Mouse (Mus musculus) heart, postnatal 0 days (tissue): Measurements from ENCODE around the gene Ss18l2. TPM values are rescaled to one million over a fixed set of nuclear protein-coding genes. Genes with fewer than 3 reads are reported as not detected.

ENCODE experiments used
- ATAC-seq: fragments of 200-750 bp; cut with Nextera tagmentation; 2 replicates; pipeline ENCODE4 v1.8.0; 2017; ENCODE audit warnings: low read depth, moderate number of reproducible peaks, moderate library complexity; ENCODE audit not compliant: insufficient read depth
- DNase-seq: peaks from one replicate; pipeline ENCODE4 v3.0.0-alpha.2; 2016; ENCODE audit warnings: low spot score
- H3K27ac ChIP-seq: fragments of 300-500 bp; sonication (generic); 2 replicates; pipeline ENCODE4 v1.5.1; 2014; ENCODE audit warnings: low read depth, mild to moderate bottlenecking
- H3K27me3 ChIP-seq: fragments of 300-500 bp; sonication (generic); 2 replicates; pipeline ENCODE4 v1.6.1; 2014; ENCODE audit warnings: low read length, mixed read lengths; ENCODE audit not compliant: control insufficient read depth, insufficient read depth
- H3K36me3 ChIP-seq: fragments of 300-500 bp; sonication (generic); replicated peaks from 2 replicates; pipeline ENCODE4 v1.6.1; 2014; ENCODE audit warnings: low read length, mixed read lengths; ENCODE audit not compliant: control insufficient read depth, insufficient read depth
- H3K4me1 ChIP-seq: fragments of 300-500 bp; sonication (generic); 2 replicates; pipeline ENCODE4 v1.6.1; 2014; ENCODE audit warnings: antibody characterized with exemption; ENCODE audit not compliant: control insufficient read depth, insufficient read depth
- H3K4me2 ChIP-seq: fragments of 300-500 bp; sonication (generic); 2 replicates; pipeline ENCODE4 v1.6.1; 2014; ENCODE audit warnings: low read depth, mild to moderate bottlenecking, low read length, moderate library complexity
- H3K4me3 ChIP-seq: fragments of 300-500 bp; sonication (generic); 2 replicates; pipeline ENCODE4 v1.5.1; 2014; ENCODE audit warnings: low read depth, low read length
- H3K9ac ChIP-seq: fragments of 300-500 bp; sonication (generic); replicated peaks from 2 replicates; pipeline ENCODE4 v1.6.1; 2014; ENCODE audit warnings: low read depth, low read length, mixed read lengths
- H3K9me3 ChIP-seq: fragments of 300-500 bp; sonication (generic); replicated peaks from 2 replicates; pipeline ENCODE4 v1.6.1; 2016; ENCODE audit warnings: low read length; ENCODE audit not compliant: control insufficient read depth
- CTCF ChIP-seq: IDR thresholded peaks from 2 replicates; pipeline ENCODE4 v1.5.1; 2016; ENCODE audit warnings: antibody characterized with exemption, control low read depth, low read depth
- EP300 ChIP-seq: IDR thresholded peaks from 2 replicates; pipeline ENCODE4 v1.6.1; 2016; ENCODE audit warnings: antibody characterized with exemption, low read depth
- WGBS: fragments of 180-500 bp; shearing (Covaris S2); extraction: QIAGEN DNeasy Blood & Tissue Kit; methylation state at CpG from one replicate; pipeline ENCODE4 v1.1.7; 2014; 5-methylcytosine and 5-hydroxymethylcytosine counted together
- polyA plus RNA-seq: library from polyadenylated mRNA; unstranded; fragments of >200 nt; fragmentation: Nextera tagmentation; extraction: Ambion mirVana; gene quantifications from 2 replicates; pipeline ENCODE4 v1.2.1, GENCODE M21; 2015
- total RNA-seq: library from RNA; depleted of rRNA; stranded (reverse); fragments of >200 nt; gene quantifications from 2 replicates; pipeline ENCODE4 v1.2.3, GENCODE M21; 2014; ENCODE audit warnings: low replicate concordance

The Ss18l2 gene
- total and polyA plus RNA-seq, 2 experiments from 2014 or later = 136 to 379 TPM

DNA sequence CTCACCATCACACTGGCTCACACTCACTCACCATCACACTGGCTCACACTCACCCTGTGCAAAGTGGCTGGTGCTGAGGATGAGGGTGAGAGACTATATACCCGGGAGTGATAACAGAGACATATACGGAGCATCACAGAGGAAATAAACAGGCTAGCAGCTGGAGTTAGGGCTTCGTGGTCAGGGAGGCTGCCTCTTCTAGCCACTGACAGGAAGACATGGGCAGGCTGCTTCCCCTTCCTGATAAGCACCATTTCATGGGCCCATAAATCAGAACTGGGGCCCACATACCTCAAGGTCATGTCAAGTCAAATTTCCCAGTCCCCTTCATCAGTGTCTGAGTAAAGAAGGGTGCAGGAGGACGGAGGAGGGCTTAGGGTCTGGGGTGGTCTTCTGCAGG is 33.1 kb upstream of the Ss18l2 start:
- H3K27ac ChIP-seq = no peak overlapping the region

GRCm38 (mm10) chr9:121677476-121677875 is 32.7 kb upstream of the Ss18l2 start:
- Histone ChIP-seq H3K36me3 (no peaks in the 10 kb centered on the region), H3K9ac (no peak overlapping the region), H3K9me3 (no peaks in the 10 kb centered on the region), H3K27ac (no peak overlapping the region), H3K4me3 (no peak overlapping the region), H3K4me2 (no peak overlapping the region), H3K27me3 (no peaks in the 10 kb centered on the region), H3K4me1 (peaks cover 5% of the 10 kb centered on the region)
- TF ChIP-seq EP300 = no peak
- TF ChIP-seq CTCF = no peak
- DNase-seq (no peak), ATAC-seq (no peak)
- 52% methylated on average over 8 of the region's 8 CpGs for WGBS

More for the DNA sequence above, 33.1 kb upstream of the Ss18l2 start:
- no peak overlapping the region for H3K4me3 ChIP-seq
- H3K36me3 ChIP-seq = no peaks in the 10 kb centered on the region
- DNase-seq (no peak), ATAC-seq (no peak)
- peaks cover 9% of the 10 kb centered on the region for H3K4me1 ChIP-seq
- WGBS = 54% methylated on average over 4 of the region's 4 CpGs
- H3K9me3 ChIP-seq = no peaks in the 10 kb centered on the region
- no peak for TF ChIP-seq CTCF
- TF ChIP-seq EP300 = no peak
- H3K27me3 ChIP-seq = no peaks in the 10 kb centered on the region
- no peak overlapping the region for H3K9ac ChIP-seq
- no peak overlapping the region for H3K4me2 ChIP-seq

DNA sequence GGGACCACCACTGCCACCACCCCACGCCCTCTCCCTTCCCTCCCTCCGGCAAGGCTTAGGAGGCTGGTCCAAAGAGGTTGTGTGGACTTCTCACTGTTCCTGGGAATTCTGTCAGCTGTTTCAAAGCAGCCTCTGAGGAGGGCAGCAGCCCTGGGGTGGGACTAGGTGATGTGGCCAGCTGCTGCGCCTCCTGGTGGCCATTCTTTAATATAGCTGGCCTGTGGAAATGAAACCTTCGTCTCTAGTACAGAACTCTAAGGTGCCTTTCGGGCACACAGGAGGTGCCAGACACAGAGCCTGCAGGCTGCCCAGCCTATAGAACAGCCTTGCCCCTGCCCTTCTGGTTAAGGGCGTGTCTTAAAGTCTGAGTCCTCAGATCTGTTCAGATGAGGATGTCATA is 30.6 kb upstream of the Ss18l2 start:
- no peak overlapping the region for H3K4me2 ChIP-seq
- DNase-seq (peak; percentile 69), ATAC-seq (peak; percentile 82)
- no peaks in the 10 kb centered on the region for H3K27me3 ChIP-seq
- no peak overlapping the region for H3K9ac ChIP-seq
- H3K4me3 ChIP-seq = no peak overlapping the region
- H3K9me3 ChIP-seq = no peaks in the 10 kb centered on the region
- H3K4me1 ChIP-seq = no peaks in the 10 kb centered on the region
- WGBS = 21% methylated on average over 6 of the region's 6 CpGs
- H3K27ac ChIP-seq = no peak overlapping the region
- H3K36me3 ChIP-seq = peaks cover 7% of the 10 kb centered on the region; the same call in 1 of the 2 replicates
- no peak for TF ChIP-seq EP300
- TF ChIP-seq CTCF = peak; percentile 85

DNA sequence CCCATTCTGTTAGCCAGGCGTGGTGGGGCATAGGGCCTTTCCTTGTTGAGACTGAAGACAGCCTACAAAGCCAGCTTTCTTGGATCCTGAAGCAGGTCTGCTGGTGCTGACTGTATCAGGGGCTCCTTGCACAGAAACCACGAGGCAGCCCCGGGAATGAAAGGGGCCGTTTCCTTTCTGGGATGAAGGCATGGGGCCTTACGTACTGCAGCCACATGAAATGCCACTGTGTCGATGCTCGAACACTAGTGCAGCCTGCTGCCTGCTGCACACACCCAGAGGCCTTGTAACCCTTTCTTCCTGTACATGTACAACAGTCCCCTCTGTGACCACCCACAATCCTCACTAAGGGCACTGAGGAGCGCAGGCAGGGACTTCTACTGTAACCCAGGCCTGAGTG is 28.9 kb upstream of the Ss18l2 start:
- no peak overlapping the region for H3K9ac ChIP-seq
- 61% methylated on average over 8 of the region's 8 CpGs for WGBS

DNA sequence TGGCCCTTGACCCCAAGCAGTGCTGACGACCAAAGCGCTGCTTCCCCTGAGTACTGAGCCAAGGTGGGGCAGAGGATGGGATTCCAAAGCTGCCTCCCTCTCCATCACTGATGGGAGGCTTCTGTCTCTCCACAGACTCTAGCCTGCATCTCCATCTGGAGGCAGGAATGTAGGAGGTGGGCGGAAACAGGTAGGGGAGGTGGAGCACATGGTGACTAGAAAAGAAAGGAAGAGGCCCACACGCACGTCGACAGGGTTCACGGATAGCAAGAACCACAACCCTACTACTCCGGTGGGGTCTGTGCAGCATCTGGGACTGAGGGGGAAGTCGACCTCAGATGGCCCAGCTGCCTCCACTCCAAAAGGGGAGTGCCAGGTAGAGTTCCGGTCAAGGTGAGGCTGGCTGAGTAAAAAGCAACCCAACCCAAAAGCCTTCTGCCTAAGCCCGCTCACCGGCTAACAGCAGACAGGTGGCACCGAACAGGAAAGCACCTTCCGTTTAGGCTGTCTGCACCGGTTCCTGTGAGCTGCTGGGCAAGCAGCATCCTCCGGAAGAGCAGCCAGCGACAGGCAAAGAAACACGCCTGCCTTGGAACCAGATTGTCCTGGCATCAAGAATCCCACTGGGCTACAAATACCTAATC is 28.0 kb upstream of the Ss18l2 start:
- WGBS = 74% methylated on average over 18 of the region's 18 CpGs
- no peak overlapping the region for H3K9ac ChIP-seq
- no peak overlapping the region for H3K4me2 ChIP-seq
- no peak overlapping the region for H3K27ac ChIP-seq
- TF ChIP-seq EP300 (no peak), CTCF (no peak)
- ATAC-seq (no peak), DNase-seq (no peak)
- peaks cover 17% of the 10 kb centered on the region; the same call in 1 of the 2 replicates for H3K36me3 ChIP-seq
- H3K9me3 ChIP-seq = no peaks in the 10 kb centered on the region
- no peak overlapping the region for H3K4me3 ChIP-seq
- no peaks in the 10 kb centered on the region for H3K4me1 ChIP-seq
- H3K27me3 ChIP-seq = no peaks in the 10 kb centered on the region

More for the DNA sequence above, 28.9 kb upstream of the Ss18l2 start:
- H3K4me2 ChIP-seq = no peak overlapping the region
- no peaks in the 10 kb centered on the region for H3K9me3 ChIP-seq
- TF ChIP-seq EP300 = no peak
- H3K36me3 ChIP-seq = peaks cover 17% of the 10 kb centered on the region; the same call in 1 of the 2 replicates
- no peaks in the 10 kb centered on the region for H3K4me1 ChIP-seq
- DNase-seq = no peak
- no peak overlapping the region for H3K4me3 ChIP-seq
- no peak for ATAC-seq
- H3K27ac ChIP-seq = no peak overlapping the region
- H3K27me3 ChIP-seq = no peaks in the 10 kb centered on the region

DNA sequence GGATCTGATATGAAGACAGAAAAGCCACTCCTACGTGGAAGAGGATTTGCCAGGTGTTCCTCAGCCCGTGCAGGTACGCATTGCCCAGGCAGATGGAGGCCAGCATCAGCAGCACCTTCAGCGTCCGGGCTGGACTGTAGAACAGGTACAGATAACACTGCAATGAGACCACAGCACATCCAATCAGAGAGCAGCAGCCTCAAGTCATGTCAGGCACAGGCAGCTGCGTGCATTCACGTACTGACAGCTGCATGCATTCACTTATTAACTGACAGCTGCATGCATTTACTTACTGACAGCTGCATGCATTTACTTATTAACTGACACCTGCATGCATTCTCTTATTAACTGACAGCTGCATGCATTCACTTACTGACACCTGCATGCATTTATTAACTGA is 25.4 kb upstream of the Ss18l2 start:
- no peak overlapping the region for H3K9ac ChIP-seq
- ATAC-seq (no peak), DNase-seq (no peak)
- no peak overlapping the region for H3K4me2 ChIP-seq
- no peak overlapping the region for H3K4me3 ChIP-seq
- TF ChIP-seq CTCF (no peak), EP300 (no peak)
- H3K9me3 ChIP-seq = no peaks in the 10 kb centered on the region
- H3K27me3 ChIP-seq = no peaks in the 10 kb centered on the region
- H3K36me3 ChIP-seq = peaks cover 25% of the 10 kb centered on the region; the same call in 1 of the 2 replicates
- H3K4me1 ChIP-seq = no peaks in the 10 kb centered on the region
- WGBS = 73% methylated on average over 7 of the region's 7 CpGs
- no peak overlapping the region for H3K27ac ChIP-seq
